Mouse (Mus musculus): ENCODE data around the gene Fam25c. TPM values are rescaled to one million over a fixed set of nuclear protein-coding genes. Genes with fewer than 3 reads are reported as not detected.

The Fam25c gene
- polyA plus RNA-seq, 1 experiment from 2014 or later = not detected

DNA sequence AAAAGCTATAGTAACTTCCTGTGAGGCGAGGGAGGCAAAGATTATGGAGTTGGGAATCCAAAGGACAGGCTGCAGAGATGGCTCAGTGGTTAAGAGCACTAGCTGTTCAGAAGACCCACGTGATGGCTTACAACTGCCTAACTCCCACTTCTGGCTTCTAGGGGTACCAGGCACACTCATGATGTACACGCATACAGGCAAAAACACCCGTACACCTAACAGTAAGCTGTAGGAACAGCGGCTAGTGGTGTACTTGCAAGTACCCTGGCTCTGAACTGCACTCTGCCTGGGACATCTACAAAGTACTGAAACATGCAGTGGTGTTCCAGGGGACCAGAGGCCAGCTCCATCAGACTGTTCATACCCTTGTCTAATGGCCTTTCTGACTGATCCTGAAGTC, 8.1 kb downstream of the Fam25c start:
- no peak overlapping the region for H3K27ac ChIP-seq (ENCODE audit: low read depth, low read length)
- H3K4me2 ChIP-seq = no peak overlapping the region
- peaks cover 4% of the 10 kb centered on the region; the same call in 1 of the 2 replicates for H3K36me3 ChIP-seq (ENCODE audit: control insufficient read depth, insufficient read depth, low read length)
- H3K4me1 ChIP-seq (ENCODE audit: control insufficient read depth, insufficient read depth, low read length) = no peaks in the 10 kb centered on the region
- DNase-seq (ENCODE audit: low spot score, missing footprints) = no peak
- H3K9me3 ChIP-seq (ENCODE audit: control insufficient read depth, low read length) = no peaks in the 10 kb centered on the region
- no peak overlapping the region for H3K9ac ChIP-seq (ENCODE audit: low read length)
- H3K4me3 ChIP-seq (ENCODE audit: low read depth, low read length) = no peak overlapping the region
- no peak for ATAC-seq (ENCODE audit: low FRiP score)
- 91% methylated on average over 5 of the region's 5 CpGs for WGBS
- H3K27me3 ChIP-seq (ENCODE audit: control insufficient read depth, insufficient read depth, low read length) = no peaks in the 10 kb centered on the region

DNA sequence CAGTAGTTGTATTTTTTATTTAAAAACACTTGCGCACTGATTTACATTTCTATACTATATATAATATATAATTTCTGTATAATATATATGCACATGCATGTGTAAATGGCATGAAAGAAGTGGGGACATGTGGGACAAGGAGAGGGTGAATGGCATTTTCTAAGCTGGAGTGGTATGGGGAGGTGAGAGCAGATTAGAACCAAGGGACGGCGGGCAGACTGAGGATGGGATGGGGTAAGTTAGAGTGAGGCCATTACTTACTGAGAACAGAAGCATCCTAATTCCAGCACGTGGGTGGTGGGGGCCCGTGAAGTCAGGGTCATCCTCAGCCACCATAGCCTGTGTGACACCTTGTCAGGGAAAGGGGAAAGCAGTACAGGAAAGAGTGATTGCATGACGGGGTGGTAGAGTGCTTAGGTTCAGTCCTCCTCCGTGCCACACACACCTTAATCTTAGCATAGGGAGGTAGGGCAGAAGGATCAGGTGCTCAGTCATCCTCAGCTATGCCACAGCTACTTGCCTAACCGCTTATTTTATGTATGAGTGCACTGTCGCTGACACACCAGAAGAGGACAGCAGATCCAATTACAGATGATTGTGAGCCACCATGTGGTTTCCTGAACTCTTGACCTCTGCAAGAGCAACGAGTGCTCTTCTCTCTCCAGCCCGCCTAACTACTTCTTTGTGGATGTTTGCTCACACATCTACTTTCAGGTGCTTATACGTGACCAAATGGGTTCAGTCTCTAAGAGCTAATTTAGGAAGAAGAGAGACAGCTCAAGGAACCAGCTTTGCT, 9.3 kb downstream of the Fam25c start:
- no peak for DNase-seq (ENCODE audit: low spot score, missing footprints)
- WGBS = 64% methylated on average over 12 of the region's 12 CpGs
- Histone ChIP-seq H3K4me2 (no peak overlapping the region), H3K4me3 (ENCODE audit: low read depth, low read length) (no peak overlapping the region), H3K9ac (ENCODE audit: low read length) (no peak overlapping the region), H3K27ac (ENCODE audit: low read depth, low read length) (no peak overlapping the region), H3K36me3 (ENCODE audit: control insufficient read depth, insufficient read depth, low read length) (peaks cover 4% of the 10 kb centered on the region; the same call in 1 of the 2 replicates), H3K27me3 (ENCODE audit: control insufficient read depth, insufficient read depth, low read length) (no peaks in the 10 kb centered on the region), H3K9me3 (ENCODE audit: control insufficient read depth, low read length) (no peaks in the 10 kb centered on the region), H3K4me1 (ENCODE audit: control insufficient read depth, insufficient read depth, low read length) (no peaks in the 10 kb centered on the region)
- peak; percentile 19; the same call in 1 of the 2 replicates for ATAC-seq (ENCODE audit: low FRiP score)

GRCm38 (mm10) chr14:34344361-34344760, 10.9 kb downstream of the Fam25c start:
- WGBS = 86% methylated on average over 5 of the region's 5 CpGs
- H3K36me3 ChIP-seq (ENCODE audit: control insufficient read depth, insufficient read depth, low read length) = peaks cover 4% of the 10 kb centered on the region; the same call in 1 of the 2 replicates
- no peak for DNase-seq (ENCODE audit: low spot score, missing footprints)
- no peak overlapping the region for H3K4me3 ChIP-seq (ENCODE audit: low read depth, low read length)
- H3K27ac ChIP-seq (ENCODE audit: low read depth, low read length) = no peak overlapping the region
- H3K9me3 ChIP-seq (ENCODE audit: control insufficient read depth, low read length) = no peaks in the 10 kb centered on the region
- no peaks in the 10 kb centered on the region for H3K4me1 ChIP-seq (ENCODE audit: control insufficient read depth, insufficient read depth, low read length)
- no peaks in the 10 kb centered on the region for H3K27me3 ChIP-seq (ENCODE audit: control insufficient read depth, insufficient read depth, low read length)
- H3K4me2 ChIP-seq = no peak overlapping the region
- no peak for ATAC-seq (ENCODE audit: low FRiP score)
- no peak overlapping the region for H3K9ac ChIP-seq (ENCODE audit: low read length)

GRCm38 (mm10) chr14:34343078-34343477, 12.2 kb downstream of the Fam25c start:
- 95% methylated on average over 4 of the region's 4 CpGs for WGBS
- Histone ChIP-seq H3K27ac (ENCODE audit: low read depth, low read length) (no peak overlapping the region), H3K9me3 (ENCODE audit: control insufficient read depth, low read length) (no peaks in the 10 kb centered on the region), H3K4me1 (ENCODE audit: control insufficient read depth, insufficient read depth, low read length) (no peaks in the 10 kb centered on the region), H3K36me3 (ENCODE audit: control insufficient read depth, insufficient read depth, low read length) (peaks cover 4% of the 10 kb centered on the region; the same call in 1 of the 2 replicates), H3K4me3 (ENCODE audit: low read depth, low read length) (no peak overlapping the region), H3K9ac (ENCODE audit: low read length) (no peak overlapping the region), H3K4me2 (no peak overlapping the region), H3K27me3 (ENCODE audit: control insufficient read depth, insufficient read depth, low read length) (no peaks in the 10 kb centered on the region)
- DNase-seq (ENCODE audit: low spot score, missing footprints) (no peak), ATAC-seq (ENCODE audit: low FRiP score) (no peak)

- H3K27me3 ChIP-seq (ENCODE audit: control insufficient read depth, insufficient read depth, low read length) = no peaks in the 10 kb centered on the region
- 91% methylated on average over 4 of the region's 4 CpGs for WGBS
- no peaks in the 10 kb centered on the region for H3K4me1 ChIP-seq (ENCODE audit: control insufficient read depth, insufficient read depth, low read length)
- H3K27ac ChIP-seq (ENCODE audit: low read depth, low read length) = no peak overlapping the region
- no peak overlapping the region for H3K4me2 ChIP-seq
- DNase-seq (ENCODE audit: low spot score, missing footprints) (peak; percentile 76), ATAC-seq (ENCODE audit: low FRiP score) (no peak)
- H3K36me3 ChIP-seq (ENCODE audit: control insufficient read depth, insufficient read depth, low read length) = peaks cover 4% of the 10 kb centered on the region; the same call in 1 of the 2 replicates
- H3K9ac ChIP-seq (ENCODE audit: low read length) = no peak overlapping the region
- H3K4me3 ChIP-seq (ENCODE audit: low read depth, low read length) = no peak overlapping the region
- no peaks in the 10 kb centered on the region for H3K9me3 ChIP-seq (ENCODE audit: control insufficient read depth, low read length)
Measured at GRCm38 (mm10) chr14:34341993-34342392, 13.2 kb downstream of the Fam25c start.

GRCm38 (mm10) chr14:34339446-34339845, 15.8 kb downstream of the Fam25c start:
- Histone ChIP-seq H3K4me3 (ENCODE audit: low read depth, low read length) (no peak overlapping the region), H3K27ac (ENCODE audit: low read depth, low read length) (no peak overlapping the region), H3K36me3 (ENCODE audit: control insufficient read depth, insufficient read depth, low read length) (peaks cover 9% of the 10 kb centered on the region; the same call in 1 of the 2 replicates), H3K4me2 (no peak overlapping the region), H3K27me3 (ENCODE audit: control insufficient read depth, insufficient read depth, low read length) (no peaks in the 10 kb centered on the region), H3K9ac (ENCODE audit: low read length) (no peak overlapping the region), H3K9me3 (ENCODE audit: control insufficient read depth, low read length) (no peaks in the 10 kb centered on the region), H3K4me1 (ENCODE audit: control insufficient read depth, insufficient read depth, low read length) (no peaks in the 10 kb centered on the region)
- DNase-seq (ENCODE audit: low spot score, missing footprints) = peak; percentile 76
- WGBS = 63% methylated on average over 1 of the region's 1 CpGs
- no peak for ATAC-seq (ENCODE audit: low FRiP score)

GRCm38 (mm10) chr14:34332476-34332875, 22.8 kb downstream of the Fam25c start:
- 92% methylated on average over 5 of the region's 5 CpGs for WGBS
- Histone ChIP-seq H3K9me3 (ENCODE audit: control insufficient read depth, low read length) (no peaks in the 10 kb centered on the region), H3K4me1 (ENCODE audit: control insufficient read depth, insufficient read depth, low read length) (no peaks in the 10 kb centered on the region), H3K9ac (ENCODE audit: low read length) (no peak overlapping the region), H3K36me3 (ENCODE audit: control insufficient read depth, insufficient read depth, low read length) (peaks cover 12% of the 10 kb centered on the region; the same call in 1 of the 2 replicates), H3K27ac (ENCODE audit: low read depth, low read length) (no peak overlapping the region), H3K4me2 (no peak overlapping the region), H3K27me3 (ENCODE audit: control insufficient read depth, insufficient read depth, low read length) (no peaks in the 10 kb centered on the region), H3K4me3 (ENCODE audit: low read depth, low read length) (no peak overlapping the region)
- DNase-seq (ENCODE audit: low spot score, missing footprints) (no peak), ATAC-seq (ENCODE audit: low FRiP score) (no peak)

GRCm38 (mm10) chr14:34331886-34332285, 23.3 kb downstream of the Fam25c start:
- Histone ChIP-seq H3K4me2 (no peak overlapping the region), H3K36me3 (ENCODE audit: control insufficient read depth, insufficient read depth, low read length) (peaks cover 12% of the 10 kb centered on the region; the same call in 1 of the 2 replicates), H3K4me3 (ENCODE audit: low read depth, low read length) (no peak overlapping the region), H3K9ac (ENCODE audit: low read length) (no peak overlapping the region), H3K9me3 (ENCODE audit: control insufficient read depth, low read length) (no peaks in the 10 kb centered on the region), H3K27ac (ENCODE audit: low read depth, low read length) (no peak overlapping the region), H3K27me3 (ENCODE audit: control insufficient read depth, insufficient read depth, low read length) (no peaks in the 10 kb centered on the region), H3K4me1 (ENCODE audit: control insufficient read depth, insufficient read depth, low read length) (no peaks in the 10 kb centered on the region)
- 92% methylated on average over 3 of the region's 3 CpGs for WGBS
- ATAC-seq (ENCODE audit: low FRiP score) (no peak), DNase-seq (ENCODE audit: low spot score, missing footprints) (no peak)

GRCm38 (mm10) chr14:34330657-34331158, 24.5 kb downstream of the Fam25c start:
- peaks cover 8% of the 10 kb centered on the region; the same call in 1 of the 2 replicates for H3K36me3 ChIP-seq (ENCODE audit: control insufficient read depth, insufficient read depth, low read length)
- DNase-seq (ENCODE audit: low spot score, missing footprints) = no peak
- ATAC-seq (ENCODE audit: low FRiP score) = no peak

More at GRCm38 (mm10) chr14:34330657-34331158, 24.5 kb downstream of the Fam25c start:
- no peak overlapping the region for H3K9ac ChIP-seq (ENCODE audit: low read length)
- no peaks in the 10 kb centered on the region for H3K9me3 ChIP-seq (ENCODE audit: control insufficient read depth, low read length)
- H3K27me3 ChIP-seq (ENCODE audit: control insufficient read depth, insufficient read depth, low read length) = no peaks in the 10 kb centered on the region
- H3K4me3 ChIP-seq (ENCODE audit: low read depth, low read length) = no peak overlapping the region
- 91% methylated on average over 9 of the region's 9 CpGs for whole genome bisulfite sequencing
- H3K4me2 ChIP-seq = no peak overlapping the region
- H3K4me1 ChIP-seq (ENCODE audit: control insufficient read depth, insufficient read depth, low read length) = no peaks in the 10 kb centered on the region
- no peak overlapping the region for H3K27ac ChIP-seq (ENCODE audit: low read depth, low read length)
